Mouse (Mus musculus): Measurements from ENCODE around the gene Areg.

GRCm38 (mm10) chr5:91144971-91145370 lies 5.6 kb downstream of the Areg start:
- TF ChIP-seq CTCF (conservative IDR thresholded peaks at IDR 0.05; ENCODE audit: insufficient read depth, insufficient read length, low read depth, low read length) (no peak), POLR2A (IDR thresholded peaks at IDR 0.05; ENCODE audit: low read depth, low read length) (no peak)

Data from kidney, adult 2 months (tissue).